Mouse (Mus musculus) CH12.LX (cell line): Measurements from ENCODE around the gene Npas3. TPM values are rescaled to one million over a fixed set of nuclear protein-coding genes. Genes with fewer than 3 reads are reported as not detected.

ENCODE experiments used
- DNase-seq: peaks from one replicate; pipeline ENCODE4 v3.0.0-alpha.2; 2013; ENCODE audit errors: extremely low read depth
- H3K27ac ChIP-seq: 2 replicates; pipeline ENCODE4 v1.5.1; 2012; ENCODE audit warnings: low read depth, mild to moderate bottlenecking, control low read depth, moderate library complexity; ENCODE audit not compliant: insufficient read depth
- H3K27me3 ChIP-seq: replicated peaks from 2 replicates; pipeline ENCODE3; 2012; ENCODE audit warnings: inconsistent platforms
- H3K36me3 ChIP-seq, 2 experiments: replicated peaks in 1 of 2; 2 replicates each; pipeline versions ENCODE3 to v1.6.1; 2012; ENCODE audit warnings: inconsistent platforms in 1 of 2, low read length in 1 of 2, mild to moderate bottlenecking in 1 of 2, mixed read lengths in 1 of 2, moderate library complexity in 1 of 2; ENCODE audit not compliant: control insufficient read depth in 1 of 2, insufficient read depth in 1 of 2
- H3K4me1 ChIP-seq, 2 experiments: 2 replicates each; pipeline ENCODE4 v1.6.1; 2012; ENCODE audit warnings: inconsistent platforms in 1 of 2, moderate library complexity in 1 of 2; ENCODE audit not compliant: insufficient read depth in 2 of 2, control insufficient read depth in 1 of 2
- H3K4me2 ChIP-seq: 2 replicates; pipeline ENCODE4 v1.6.1; 2012; ENCODE audit warnings: low read depth, mild to moderate bottlenecking, control low read depth; ENCODE audit not compliant: poor library complexity, insufficient read depth, severe bottlenecking
- H3K4me3 ChIP-seq, 3 experiments: fragments of 150-350 bp in 1 of 3; sonication (generic) in 1 of 3; replicated peaks in 1 of 3; 2 replicates each; pipeline versions ENCODE3 to v1.5.1; 2011 to 2012; ENCODE audit warnings: low read depth in 2 of 3, low read length in 2 of 3, mild to moderate bottlenecking in 2 of 3, moderate library complexity in 2 of 3, control low read depth in 1 of 3, improper control_type of control experiment in 1 of 3, inconsistent platforms in 1 of 3, mixed read lengths in 1 of 3; ENCODE audit not compliant: poor library complexity in 1 of 3
- H3K79me2 ChIP-seq: replicated peaks from 2 replicates; pipeline ENCODE4 v1.6.1; 2012; ENCODE audit warnings: mild to moderate bottlenecking, moderate library complexity; ENCODE audit not compliant: control insufficient read depth, poor library complexity, insufficient read depth, severe bottlenecking; ENCODE audit errors: extremely low read depth
- H3K9ac ChIP-seq: 2 replicates; pipeline ENCODE4 v1.6.1; 2012; ENCODE audit warnings: low read depth, mild to moderate bottlenecking, control low read depth, moderate library complexity; ENCODE audit not compliant: insufficient read depth
- H3K9me3 ChIP-seq: replicated peaks from 2 replicates; pipeline ENCODE3; 2012; ENCODE audit warnings: low read length, inconsistent platforms, mixed read lengths
- CHD2 ChIP-seq: IDR thresholded peaks from 2 replicates; pipeline ENCODE4 v1.6.1; 2011; ENCODE audit warnings: low read length, improper control_type of control experiment
- EP300 ChIP-seq: IDR thresholded peaks from 2 replicates; pipeline ENCODE4 v1.6.1; 2011; ENCODE audit warnings: low read length, improper control_type of control experiment
- ETS1 ChIP-seq: conservative IDR thresholded peaks from 2 replicates; pipeline ENCODE4 v1.6.1; 2012; ENCODE audit warnings: low read depth, mild to moderate bottlenecking, inconsistent platforms, low read length, improper control_type of control experiment, moderate library complexity
- HCFC1 ChIP-seq: IDR thresholded peaks from 2 replicates; pipeline ENCODE4 v1.6.1; 2012; ENCODE audit warnings: low read depth, mild to moderate bottlenecking, inconsistent platforms, low read length, improper control_type of control experiment
- MAFK ChIP-seq: IDR thresholded peaks from 2 replicates; pipeline ENCODE4 v1.6.1; 2011; ENCODE audit warnings: low read length, improper control_type of control experiment; ENCODE audit not compliant: insufficient replicate concordance
- MEF2A ChIP-seq: IDR thresholded peaks from 2 replicates; pipeline ENCODE4 v1.6.1; 2014; ENCODE audit warnings: low read depth, mild to moderate bottlenecking, inconsistent platforms, low read length, improper control_type of control experiment, borderline replicate concordance
- MXI1 ChIP-seq: IDR thresholded peaks from 2 replicates; pipeline ENCODE4 v1.6.1; 2011; ENCODE audit warnings: mild to moderate bottlenecking, low read depth, low read length, improper control_type of control experiment
- MYC ChIP-seq: IDR thresholded peaks from 2 replicates; pipeline ENCODE4 v1.6.1; 2011; ENCODE audit warnings: low read depth, mild to moderate bottlenecking, improper control_type of control experiment, low read length
- RAD21 ChIP-seq: IDR thresholded peaks from 2 replicates; pipeline ENCODE4 v1.6.1; 2011; ENCODE audit warnings: low read depth, mild to moderate bottlenecking, low read length, improper control_type of control experiment, moderate library complexity
- SIN3A ChIP-seq: IDR thresholded peaks from 2 replicates; pipeline ENCODE4 v1.6.1; 2012; ENCODE audit warnings: low read length, improper control_type of control experiment, inconsistent platforms
- USF1 ChIP-seq: IDR thresholded peaks from 2 replicates; pipeline ENCODE4 v1.6.1; 2014; ENCODE audit warnings: low read depth, mild to moderate bottlenecking, inconsistent platforms, low read length, improper control_type of control experiment
- USF2 ChIP-seq: conservative IDR thresholded peaks from 2 replicates; pipeline ENCODE4 v1.6.1; 2011; ENCODE audit warnings: low read depth, low read length, improper control_type of control experiment
- ZC3H11A ChIP-seq: IDR thresholded peaks from 2 replicates; pipeline ENCODE4 v1.6.1; 2012; ENCODE audit warnings: low read depth, mild to moderate bottlenecking, inconsistent platforms, low read length, improper control_type of control experiment
- ZKSCAN1 ChIP-seq: IDR thresholded peaks from 2 replicates; pipeline ENCODE4 v1.6.1; 2012; ENCODE audit warnings: low read depth, inconsistent platforms, low read length, improper control_type of control experiment, borderline replicate concordance
- ZMIZ1 ChIP-seq: IDR thresholded peaks from 2 replicates; pipeline ENCODE4 v1.6.1; 2012; ENCODE audit warnings: low read depth, mild to moderate bottlenecking, inconsistent platforms, low read length, improper control_type of control experiment
- dilution Hi-C: fragments of 300-500 bp; cut with MboI; formaldehyde crosslinking; loops from 2 replicates; pipeline ENCODE4 v1.14.3; 2020; ENCODE audit warnings: low sequenced_read_pairs; ENCODE audit not compliant: extremely low pct_unique_long_range_greater_than_20kb, extremely low pct_ligation_motif_present
- in situ Hi-C: fragments of 300-500 bp; cut with MboI; formaldehyde crosslinking; loops from 3 replicates; pipeline ENCODE4 v1.14.3; 2019; ENCODE audit warnings: low sequenced_read_pairs, low pct_ligation_motif_present, low pct_unique_long_range_greater_than_20kb, mixed read lengths
- polyA plus RNA-seq: library from polyadenylated mRNA; unstranded; fragments of >175 nt; gene quantifications from 2 replicates; pipeline ENCODE4 v1.2.1, GENCODE M21; 2012; ENCODE audit warnings: low read depth; ENCODE audit not compliant: insufficient read length
- total RNA-seq, 2 experiments: library from RNA; depleted of rRNA; stranded (reverse); fragments of 300-350 nt in 1 of 2; fragments of >200 nt in 1 of 2; gene quantifications; 2 replicates each; pipeline ENCODE4 v1.2.3; 2012 to 2014

The Npas3 gene
- total and polyA plus RNA-seq, 3 experiments, result 0.13 TPM; not detected in 1

- no peaks in the 10 kb centered on the region for H3K4me1 ChIP-seq
- no peaks in the 10 kb centered on the region for H3K9me3 ChIP-seq
- dilution Hi-C loops (no loop called here), in situ Hi-C loops (no loop called here)
- DNase-seq, result no peak
- H3K9ac ChIP-seq, result no peak overlapping the region
- no peak for TF ChIP-seq MXI1
- no peak for TF ChIP-seq CHD2
- TF ChIP-seq USF2, result no peak
- TF ChIP-seq ETS1, result no peak
- TF ChIP-seq USF1, result no peak
- TF ChIP-seq ZC3H11A, result no peak
- TF ChIP-seq MEF2A, result no peak
- no peak for TF ChIP-seq SIN3A
- TF ChIP-seq RAD21, result no peak
- TF ChIP-seq ZMIZ1, result no peak
- TF ChIP-seq EP300, result no peak
- TF ChIP-seq MYC, result no peak
- H3K4me2 ChIP-seq, result no peak overlapping the region
- H3K4me3 ChIP-seq, result no peak overlapping the region
- no peak overlapping the region for H3K27ac ChIP-seq
- no peaks in the 10 kb centered on the region for H3K79me2 ChIP-seq
- H3K27me3 ChIP-seq, result no peaks in the 10 kb centered on the region
- H3K36me3 ChIP-seq, result no peaks in the 10 kb centered on the region
Observed at GRCm38 (mm10) chr12:53963534-53963933, 715.1 kb downstream of the Npas3 start.

DNA sequence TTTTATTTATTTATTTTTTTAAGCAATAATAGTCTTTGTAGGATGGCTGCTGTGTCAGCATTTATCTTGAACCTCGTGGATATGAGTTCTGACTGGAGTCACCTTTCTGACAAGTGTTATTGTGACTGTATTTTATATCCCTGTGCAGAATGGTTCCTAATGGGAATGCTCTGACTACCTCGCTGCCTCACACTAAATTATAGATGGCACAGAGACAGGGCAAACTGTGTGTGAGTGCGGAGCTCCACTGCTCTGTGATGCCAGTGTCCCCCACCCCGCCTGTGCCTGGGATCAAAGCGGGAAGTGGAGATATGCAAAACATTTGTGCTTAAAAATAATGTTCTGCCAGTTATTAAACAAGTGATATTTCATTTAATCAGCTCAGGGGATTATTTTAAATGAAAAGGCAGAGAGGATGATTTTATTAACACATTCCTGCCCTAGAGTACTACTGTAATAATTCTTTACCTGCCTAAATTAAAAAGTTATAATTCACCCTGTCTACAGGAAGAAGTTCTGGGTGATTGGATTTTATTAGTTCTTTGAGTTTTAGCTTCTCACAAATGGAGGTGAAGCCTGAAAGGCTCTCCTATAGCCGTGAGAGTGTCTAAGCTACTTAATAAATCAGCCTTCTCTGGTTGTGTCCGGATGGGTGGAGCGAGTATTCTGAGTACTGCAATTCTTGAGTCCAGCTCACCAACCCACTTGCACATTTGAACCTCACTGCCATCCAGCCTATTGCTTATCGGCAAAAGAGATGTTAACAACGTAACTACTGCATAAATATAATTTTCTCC is 721.1 kb downstream of the Npas3 start:
- Histone ChIP-seq H3K79me2 (no peaks in the 10 kb centered on the region), H3K4me3 (no peak overlapping the region), H3K4me2 (no peak overlapping the region), H3K27me3 (no peaks in the 10 kb centered on the region), H3K36me3 (no peaks in the 10 kb centered on the region), H3K27ac (no peak overlapping the region), H3K9ac (no peak overlapping the region), H3K9me3 (no peaks in the 10 kb centered on the region), H3K4me1 (no peaks in the 10 kb centered on the region)
- dilution Hi-C loops, result no loop called here
- in situ Hi-C loops, result no loop called here
- no peak for DNase-seq
- TF ChIP-seq ZKSCAN1 (no peak), HCFC1 (no peak), MAFK (0 out of 2 replicates have a peak, but pooled peaks have one; percentile 29)
- TF ChIP-seq, all 38 proteins: peak for 1
